Mouse (Mus musculus): ENCODE measurements around the gene Cbx8.
A peak's percentile ranks its signal among the peaks of the same experiment; 100 is the strongest.

Cbx8 gene

DNA sequence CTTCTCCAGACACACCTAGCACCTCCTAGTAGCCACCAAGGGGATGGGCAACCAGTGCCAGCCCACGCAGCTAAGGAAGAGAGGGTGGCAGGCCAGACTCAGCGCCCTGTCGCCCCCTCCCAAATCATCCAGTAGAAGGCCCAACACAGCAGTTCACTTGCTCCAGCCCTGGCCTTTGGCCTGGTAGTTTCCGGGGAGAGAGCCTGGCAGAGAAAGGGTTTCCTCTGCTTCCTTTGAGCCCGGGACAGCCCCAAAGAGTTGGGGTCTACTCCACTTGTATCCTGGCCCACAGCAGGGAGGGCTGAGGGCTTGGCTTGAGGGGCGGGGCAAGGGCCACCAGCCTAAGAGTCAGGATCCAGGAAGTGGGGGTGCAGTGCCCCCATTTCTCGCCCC lies 38.7 kb upstream of the Cbx8 start:
- DNase-seq (ENCODE audit: low spot score in 2 of 2), result no peak

DNA sequence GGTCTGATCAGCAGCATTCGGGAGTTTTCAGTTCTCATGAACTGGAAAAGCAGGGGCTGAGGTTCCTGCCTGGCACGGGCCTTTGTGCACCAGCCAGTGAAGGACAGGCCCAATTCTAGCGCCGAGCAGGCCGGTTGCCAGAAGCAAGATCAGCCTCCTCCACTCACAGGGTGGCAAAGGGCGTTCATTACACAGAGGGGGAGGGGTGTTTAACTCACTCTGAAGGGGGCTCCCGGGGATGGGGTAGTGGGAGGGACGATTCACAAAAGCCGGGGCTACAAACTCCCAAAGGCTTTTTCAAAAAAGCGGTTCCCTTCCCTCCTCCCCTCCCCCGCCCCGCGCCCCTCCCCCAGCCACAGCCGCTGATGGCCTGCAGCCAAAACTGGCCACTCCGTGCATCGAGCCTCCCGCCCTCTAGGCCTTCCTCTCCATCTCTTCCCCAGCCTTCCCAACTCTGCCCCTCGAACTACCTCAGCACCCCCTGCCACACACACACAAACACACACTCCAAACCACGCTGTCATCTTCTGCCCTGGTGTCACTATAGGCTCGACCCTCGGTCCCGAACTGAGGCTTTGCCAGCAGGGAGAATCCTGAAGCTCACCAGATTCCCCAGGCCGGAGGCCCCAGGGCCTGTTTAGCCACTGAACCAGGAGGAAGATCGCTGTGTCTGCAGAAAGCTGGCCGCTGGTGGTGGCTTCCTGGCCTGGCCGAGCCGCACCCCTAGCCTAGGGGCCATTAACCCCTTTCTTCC lies 38.1 kb upstream of the Cbx8 start:
- no peak for DNase-seq (ENCODE audit: low spot score in 2 of 2)

DNA sequence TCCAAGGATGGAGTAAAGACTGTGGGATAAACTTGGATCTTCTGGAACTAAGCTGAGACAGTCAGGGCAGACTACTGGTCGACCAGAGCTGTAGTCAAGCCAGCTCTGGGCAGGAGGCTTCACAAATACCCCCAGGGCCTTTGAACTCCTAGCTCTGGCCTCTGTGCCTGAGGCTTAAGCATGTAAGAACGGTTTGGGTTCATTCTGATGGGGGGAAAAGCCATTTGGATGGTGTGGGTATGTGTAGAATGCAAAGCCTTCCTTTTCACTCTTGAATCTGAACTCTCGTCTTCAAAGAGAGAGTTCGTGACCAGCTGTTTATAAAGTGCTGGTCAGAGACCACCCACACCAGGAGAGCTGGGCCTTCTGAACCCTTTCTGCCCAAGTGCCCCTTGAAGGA lies 37.0 kb upstream of the Cbx8 start:
- no peak for DNase-seq (ENCODE audit: low spot score in 2 of 2)

DNA sequence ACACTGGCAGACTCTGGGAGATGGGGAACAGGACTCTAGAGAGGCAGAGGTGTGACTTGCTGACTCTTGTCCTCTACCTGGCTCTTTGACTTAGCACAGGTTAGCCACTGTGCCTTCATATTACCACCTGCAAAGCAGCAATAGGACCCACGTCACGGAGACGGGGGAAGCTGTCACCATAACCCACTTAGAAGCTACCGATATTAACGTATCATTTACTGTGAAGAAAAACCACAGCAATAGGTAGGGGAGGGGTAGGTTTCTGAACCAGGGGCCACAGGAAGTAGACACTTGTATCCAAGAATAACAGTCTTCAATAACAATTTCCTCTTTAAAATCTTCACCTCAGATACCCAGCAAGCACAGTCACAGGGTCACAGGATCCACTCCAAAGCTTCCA lies 35.0 kb upstream of the Cbx8 start:
- DNase-seq (ENCODE audit: low spot score in 2 of 2), result no peak

DNA sequence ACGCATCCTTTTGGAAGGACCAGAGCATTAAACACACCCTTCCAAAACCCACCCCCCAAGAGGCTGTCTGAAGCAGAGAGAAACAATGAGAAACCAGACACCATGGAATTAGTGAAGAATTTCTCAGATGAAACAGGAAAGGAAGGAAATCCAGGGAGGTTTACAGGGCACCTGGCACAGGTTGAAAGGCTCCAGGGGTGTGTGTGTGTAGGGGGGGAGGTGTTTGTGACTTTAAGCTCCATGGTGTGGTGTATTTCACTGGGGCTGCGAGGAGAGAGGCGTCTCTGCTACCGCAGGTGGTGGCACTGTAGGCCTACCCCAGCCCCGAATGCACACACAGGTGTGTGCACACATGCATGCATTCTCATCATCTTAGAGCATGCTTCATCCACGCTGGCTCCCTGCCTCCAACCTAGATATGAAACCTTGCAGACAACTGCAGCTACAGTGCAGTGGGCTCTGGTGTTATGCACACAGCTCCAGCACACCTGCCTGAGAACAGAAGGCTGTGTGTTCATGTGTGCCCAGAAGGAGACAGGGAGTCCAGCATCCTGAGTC lies 33.2 kb upstream of the Cbx8 start:
- no peak for DNase-seq (ENCODE audit: low spot score in 2 of 2)

DNA sequence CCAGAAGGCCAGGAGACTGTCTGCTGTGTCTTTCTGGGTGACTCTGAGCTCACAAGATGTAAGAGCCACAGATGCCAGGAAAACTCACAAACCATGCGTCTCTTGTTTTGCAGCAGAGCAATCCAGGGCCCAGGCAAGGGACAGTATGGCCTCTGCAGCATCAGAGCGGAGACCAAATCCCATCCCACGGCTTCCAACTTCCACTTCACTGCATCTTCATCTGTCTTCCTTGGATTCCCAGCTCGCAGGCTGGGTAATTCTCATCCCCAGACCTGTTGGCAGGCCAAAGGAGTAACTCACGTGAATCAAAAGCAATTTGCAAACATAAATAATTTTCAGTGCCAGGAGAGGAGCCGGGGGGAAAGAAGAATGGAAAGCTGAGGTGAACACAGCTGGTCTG lies 32.2 kb upstream of the Cbx8 start:
- no peak for DNase-seq (ENCODE audit: low spot score in 2 of 2)

DNA sequence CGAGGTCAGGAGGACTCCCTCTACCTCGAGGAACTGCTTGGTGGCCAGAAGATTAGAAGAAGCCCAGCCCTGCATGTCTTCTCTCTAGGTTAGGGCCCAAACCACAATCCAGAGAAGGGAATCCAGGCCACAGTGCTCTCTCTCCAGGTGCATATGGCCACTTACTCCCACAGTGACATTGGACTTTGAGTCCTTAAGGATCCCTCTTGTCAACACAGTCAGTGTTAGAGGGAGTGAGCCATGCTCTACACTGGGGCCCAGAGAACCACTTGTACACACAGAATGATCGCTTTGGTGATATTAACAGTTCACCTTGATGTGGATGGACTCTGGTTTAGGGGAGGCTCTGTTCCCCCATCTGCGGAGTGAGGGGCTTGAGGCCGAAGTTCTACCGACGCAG lies 31.5 kb upstream of the Cbx8 start:
- DNase-seq (ENCODE audit: low spot score in 2 of 2), result no peak

DNA sequence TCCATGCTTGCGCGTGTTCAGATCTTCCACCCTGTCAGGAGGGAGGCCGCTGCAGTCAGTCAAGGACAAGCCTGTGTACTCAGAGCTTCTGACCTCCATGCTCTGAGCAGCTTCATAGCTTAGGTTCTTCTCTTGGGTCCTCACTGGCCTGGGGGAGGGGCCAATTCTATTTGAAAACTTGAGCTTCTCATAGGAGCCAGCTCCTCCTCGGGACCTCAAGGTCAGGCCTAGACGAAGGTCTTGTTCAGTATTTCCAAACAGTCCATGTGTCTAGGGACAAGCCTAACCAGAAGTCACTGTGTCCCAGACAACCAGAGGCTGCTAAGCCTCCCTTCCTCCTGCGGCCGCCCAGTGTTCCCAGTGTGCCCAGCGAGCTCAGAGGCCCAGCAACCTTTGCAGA lies 26.1 kb upstream of the Cbx8 start:
- no peak for DNase-seq (ENCODE audit: low spot score in 2 of 2)

DNA sequence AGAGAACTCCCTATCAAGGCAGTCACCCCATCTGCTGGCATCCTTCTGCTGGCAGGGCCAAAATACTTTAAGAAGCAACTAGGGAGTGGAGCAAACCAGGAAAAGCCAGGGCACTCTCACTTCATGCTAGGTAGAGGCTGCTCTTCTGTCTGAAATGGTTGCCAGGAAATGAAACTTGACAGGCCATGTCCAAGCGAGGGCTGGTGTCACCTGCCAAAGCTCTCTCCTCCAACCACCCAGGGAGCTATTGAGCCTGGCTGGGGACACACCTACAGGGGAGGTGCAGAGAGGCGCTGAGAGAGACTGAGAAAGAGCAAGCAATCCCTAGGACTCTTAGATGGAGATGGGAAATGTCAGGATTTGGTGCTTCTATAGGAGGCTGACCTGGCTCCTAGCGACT lies 18.5 kb upstream of the Cbx8 start:
- no peak for DNase-seq (ENCODE audit: low spot score in 2 of 2)

DNA sequence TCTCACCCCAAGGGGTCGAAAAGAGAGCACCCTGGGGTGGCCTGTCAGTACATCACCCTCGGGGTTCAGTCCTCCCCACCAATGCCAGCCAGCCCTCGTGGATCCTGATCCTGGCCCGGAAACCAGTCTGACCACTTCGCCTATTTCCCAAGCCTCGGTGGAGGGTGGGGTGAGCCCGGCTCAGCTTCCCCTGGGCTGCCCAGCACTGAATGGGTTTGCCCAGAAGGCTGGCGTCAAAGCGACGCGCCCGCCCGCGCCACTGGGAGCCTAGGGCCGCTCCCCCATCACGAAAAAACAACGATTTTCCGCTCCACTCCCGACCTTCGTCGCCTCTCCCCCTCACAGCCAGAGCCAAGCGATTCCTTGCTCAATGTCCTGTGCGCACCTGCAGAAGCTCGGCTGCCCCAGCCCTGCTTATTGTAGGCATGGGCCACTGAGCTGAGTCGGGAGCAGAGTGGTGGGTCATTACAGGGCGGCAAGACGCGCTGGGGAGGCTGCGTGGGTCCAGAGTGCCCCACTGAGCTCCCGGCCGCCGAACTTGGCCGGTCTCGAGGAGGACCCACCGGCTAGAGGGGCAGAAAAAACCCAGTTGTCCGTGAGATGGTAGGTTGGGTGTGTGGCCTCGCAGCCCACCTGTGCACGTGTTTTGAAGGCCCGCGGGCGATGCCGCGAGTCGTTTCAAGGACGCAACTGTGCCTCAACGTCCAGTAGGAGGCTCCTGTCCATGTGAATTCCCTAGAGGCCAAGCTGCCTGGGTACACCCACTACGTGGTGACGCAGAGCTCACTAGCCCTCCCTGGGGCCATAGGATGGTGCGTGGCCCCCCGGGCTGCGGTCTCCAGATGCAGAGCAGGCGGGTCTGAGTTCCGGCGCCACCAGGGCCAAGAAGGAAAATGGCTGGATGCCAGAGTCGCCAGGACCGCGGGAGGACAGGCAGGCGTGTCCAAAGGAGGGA lies 17.5 kb upstream of the Cbx8 start:
- peak in 1 of 2 experiments; percentile 11 for DNase-seq (ENCODE audit: low spot score in 2 of 2)

DNA sequence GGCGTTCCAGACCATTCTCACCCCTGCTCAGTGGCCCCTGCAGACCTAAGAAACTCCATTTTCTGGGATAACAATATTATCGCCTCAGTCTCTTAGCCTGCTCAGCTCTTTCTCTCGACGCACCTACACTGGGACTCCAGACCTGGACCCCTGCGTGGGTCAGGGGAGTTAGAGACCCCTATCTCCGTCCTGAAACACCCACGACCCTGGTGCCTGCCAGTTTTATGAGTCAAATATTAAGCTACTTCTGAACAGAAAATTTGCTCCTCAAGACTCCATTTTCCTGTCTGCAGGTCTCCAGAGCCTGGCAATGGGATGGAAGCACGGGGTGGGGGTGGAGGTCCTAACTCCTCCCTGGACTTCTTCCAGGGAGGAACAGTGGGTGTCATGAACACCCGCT lies 16.5 kb upstream of the Cbx8 start:
- no peak for DNase-seq (ENCODE audit: low spot score in 2 of 2)

DNA sequence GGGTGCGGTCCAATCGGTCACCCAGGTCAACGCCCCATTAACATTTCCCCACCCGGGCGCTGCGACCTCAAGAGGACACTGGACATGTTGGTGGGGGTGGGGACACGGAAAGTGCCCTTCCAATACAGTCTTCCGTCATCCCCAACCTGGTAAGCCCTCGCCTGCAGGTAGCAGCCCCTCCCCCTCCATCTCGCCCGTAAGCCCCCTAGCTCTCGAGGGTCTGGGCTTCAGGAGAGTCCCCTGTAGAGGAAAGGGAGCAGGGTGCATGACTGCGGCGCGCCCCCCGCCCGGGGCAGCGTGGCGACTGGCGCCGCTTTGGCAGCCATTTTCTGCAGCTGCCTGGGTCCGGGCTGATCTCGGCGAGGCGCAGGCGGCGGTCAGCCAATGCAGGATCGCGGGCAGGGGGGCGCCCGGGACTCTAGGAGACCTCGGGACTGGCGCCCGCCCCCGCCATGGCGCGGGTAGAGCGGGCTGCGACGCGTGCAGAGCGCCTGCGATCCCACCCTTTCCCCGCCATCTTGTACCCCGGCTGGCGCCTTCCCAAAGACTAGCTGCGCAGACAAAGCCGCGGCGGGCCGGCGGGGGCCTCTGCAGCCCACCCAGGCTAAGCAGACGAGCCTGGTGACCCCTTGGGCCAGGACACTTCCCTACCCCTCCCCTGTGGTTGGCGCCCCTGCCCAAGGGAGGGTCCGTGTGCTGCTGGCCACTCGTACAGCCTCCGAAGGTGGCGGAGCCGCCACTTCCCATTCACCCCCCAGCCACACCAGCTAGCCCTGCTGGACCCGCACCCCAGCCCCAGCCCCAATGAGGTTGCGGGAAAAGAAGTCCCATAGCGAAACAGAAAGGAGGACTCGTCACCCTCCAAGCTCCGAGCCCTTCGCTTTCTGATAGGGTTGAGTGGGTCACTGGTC lies 15.8 kb upstream of the Cbx8 start:
- DNase-seq (ENCODE audit: low spot score in 2 of 2), result peak in 1 of 2 experiments; percentile 44

DNA sequence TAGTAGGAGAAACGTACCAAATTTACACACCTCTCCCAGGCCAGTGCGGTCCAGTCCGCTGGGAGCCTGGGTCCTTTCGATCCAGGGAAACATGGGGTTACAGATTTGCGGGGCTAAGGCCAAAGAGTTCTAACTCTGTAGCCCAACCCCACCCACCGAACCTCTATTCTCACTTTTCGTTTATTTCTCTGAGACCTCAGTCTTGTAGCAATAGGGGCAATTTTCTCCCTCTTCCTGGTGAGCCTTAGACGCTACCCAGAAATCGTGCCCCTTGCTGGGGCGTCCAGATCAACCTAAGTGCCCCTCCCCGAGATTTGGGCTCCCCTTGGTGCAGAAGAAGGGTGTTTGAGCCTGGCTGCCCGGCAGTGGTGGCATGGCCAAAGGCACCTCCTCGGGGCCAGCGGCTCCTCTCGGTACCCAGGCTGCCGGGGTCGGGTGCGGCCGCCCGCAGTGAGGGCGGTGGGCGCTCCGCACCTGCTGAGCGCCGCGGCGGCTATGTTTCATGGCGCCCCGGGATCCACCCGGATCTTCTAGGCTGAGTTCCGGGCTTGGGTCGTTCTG lies 14.9 kb upstream of the Cbx8 start:
- peak in 1 of 2 experiments; percentile 18 for DNase-seq (ENCODE audit: low spot score in 2 of 2)

DNA sequence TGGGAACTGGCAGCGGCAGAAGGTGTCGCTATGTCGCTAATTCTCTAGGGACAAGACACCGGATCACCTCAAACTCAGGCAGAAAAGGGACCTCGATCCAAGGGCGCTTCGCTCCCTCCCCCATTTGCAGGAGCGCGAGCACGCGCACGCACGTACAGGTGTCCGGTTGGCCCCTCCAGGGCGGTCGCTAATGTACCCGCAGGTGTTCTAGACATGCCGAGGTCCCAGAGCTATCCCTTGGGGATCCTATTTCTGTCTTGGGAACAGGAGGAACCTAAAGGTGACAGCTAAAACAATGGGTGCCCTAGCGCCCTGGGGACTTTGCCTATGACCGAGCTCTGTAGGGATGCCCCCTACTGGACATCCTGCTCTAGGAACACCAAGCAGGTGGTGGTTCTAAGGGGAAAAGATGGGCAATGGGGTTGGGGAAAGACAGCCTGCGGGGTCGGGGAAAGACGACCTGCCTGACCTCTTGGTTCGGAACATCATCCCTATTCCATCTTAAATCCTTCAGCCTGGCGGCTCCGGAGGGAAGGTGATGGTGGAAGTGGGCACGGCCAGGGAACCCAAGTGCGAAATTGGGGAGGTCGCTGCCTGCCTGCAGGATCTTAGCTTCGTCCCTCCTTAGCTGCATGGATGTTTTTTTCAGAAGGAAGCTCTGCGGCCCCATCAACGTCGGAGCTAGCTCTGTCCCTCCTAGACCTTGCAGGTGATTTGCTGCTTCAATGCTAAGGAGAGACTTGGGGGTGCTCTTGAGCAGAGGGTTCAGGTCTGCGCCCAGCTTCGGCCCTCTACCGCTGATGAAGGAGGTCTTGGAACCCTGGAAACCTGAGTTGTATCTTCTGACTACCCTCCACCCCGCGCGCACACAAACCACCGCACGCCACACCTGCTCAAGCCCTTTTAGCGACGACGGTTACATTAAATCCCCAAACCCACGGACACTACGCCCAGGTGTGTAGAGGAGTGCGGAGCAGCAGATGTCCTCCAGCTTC lies 13.9 kb upstream of the Cbx8 start:
- DNase-seq (ENCODE audit: low spot score in 2 of 2), result peak in 1 of 2 experiments; percentile 59

DNA sequence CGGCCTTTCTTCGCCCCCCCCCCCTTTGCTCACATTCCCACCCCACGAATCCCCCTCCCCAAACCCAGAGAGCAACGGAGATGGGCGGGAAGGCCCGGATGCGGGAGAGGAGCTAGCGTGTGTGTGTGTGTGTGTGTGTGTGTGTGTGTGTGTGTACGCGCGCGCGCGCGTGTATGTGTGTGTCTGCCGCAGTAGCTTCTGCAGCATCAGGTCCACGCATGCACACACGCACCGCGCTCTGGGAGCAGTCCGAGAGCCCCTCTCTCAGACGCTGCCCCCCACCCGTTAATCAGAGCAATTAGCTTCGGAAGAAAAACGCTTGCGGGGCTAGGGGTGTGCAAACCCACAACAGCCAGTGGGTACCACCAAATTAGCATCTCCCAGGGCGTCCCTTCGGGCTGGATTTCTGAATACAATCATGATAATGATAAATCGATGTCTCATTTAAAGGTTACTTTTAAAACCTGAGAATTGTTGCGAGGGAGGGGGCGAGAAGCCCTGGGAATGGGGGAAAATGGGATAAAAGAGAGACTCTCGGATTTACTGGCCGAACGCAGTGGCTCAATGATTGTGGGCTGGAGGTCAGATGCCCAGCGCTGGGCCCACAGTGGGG lies 13.1 kb upstream of the Cbx8 start:
- no peak for DNase-seq (ENCODE audit: low spot score in 2 of 2)

DNA sequence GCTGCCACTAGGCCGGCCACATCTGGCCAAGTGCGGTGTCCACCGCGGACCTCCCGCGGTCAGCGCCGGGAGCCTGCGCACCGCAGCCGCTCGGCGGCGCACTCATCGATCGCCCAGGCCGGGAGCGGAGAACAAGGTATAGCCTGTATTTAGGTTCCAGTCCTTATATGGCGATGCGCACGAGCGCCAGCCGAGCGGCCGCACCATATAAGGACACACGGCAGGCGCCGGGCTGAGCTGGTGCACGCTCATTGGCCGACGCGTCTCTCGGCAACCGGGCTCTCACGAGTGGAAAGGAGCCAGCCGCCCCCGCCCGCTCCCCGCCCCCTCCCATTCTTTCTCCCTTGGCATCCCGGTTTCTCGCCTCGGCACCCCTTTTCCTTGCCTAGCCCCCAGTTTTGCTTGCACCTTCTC lies 12.5 kb upstream of the Cbx8 start:
- DNase-seq (ENCODE audit: low spot score in 2 of 2), result peak; percentile 80 to 82

DNA sequence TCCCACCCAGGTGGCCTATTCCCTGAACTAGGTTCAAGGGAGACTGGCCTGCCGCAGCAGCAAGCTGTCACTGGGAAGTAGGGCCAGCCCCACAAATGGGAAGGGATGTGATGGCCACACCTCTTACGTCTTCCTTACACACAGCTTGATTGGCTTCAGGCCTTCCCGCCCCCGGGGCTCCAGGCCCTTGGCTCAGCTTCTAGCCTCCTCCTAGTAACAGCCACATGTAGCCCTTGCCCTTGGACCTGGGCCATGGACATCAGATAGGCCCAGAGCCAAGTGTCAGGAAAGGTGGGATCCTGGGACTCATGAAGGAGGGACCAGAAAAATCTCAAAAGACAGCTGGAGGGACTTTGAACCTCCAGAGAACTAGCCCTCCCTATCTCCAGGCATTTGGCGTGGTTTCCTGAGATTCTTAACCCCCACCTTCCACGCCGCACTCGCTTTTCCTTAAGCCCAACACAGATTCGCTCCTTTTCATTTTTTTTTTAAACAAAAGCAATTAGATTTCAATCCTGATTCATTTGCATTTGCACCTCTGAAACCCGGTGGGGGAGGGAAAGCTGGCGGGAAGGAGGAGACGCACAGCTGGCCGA lies 12.0 kb upstream of the Cbx8 start:
- DNase-seq (ENCODE audit: low spot score in 2 of 2), result no peak

DNA sequence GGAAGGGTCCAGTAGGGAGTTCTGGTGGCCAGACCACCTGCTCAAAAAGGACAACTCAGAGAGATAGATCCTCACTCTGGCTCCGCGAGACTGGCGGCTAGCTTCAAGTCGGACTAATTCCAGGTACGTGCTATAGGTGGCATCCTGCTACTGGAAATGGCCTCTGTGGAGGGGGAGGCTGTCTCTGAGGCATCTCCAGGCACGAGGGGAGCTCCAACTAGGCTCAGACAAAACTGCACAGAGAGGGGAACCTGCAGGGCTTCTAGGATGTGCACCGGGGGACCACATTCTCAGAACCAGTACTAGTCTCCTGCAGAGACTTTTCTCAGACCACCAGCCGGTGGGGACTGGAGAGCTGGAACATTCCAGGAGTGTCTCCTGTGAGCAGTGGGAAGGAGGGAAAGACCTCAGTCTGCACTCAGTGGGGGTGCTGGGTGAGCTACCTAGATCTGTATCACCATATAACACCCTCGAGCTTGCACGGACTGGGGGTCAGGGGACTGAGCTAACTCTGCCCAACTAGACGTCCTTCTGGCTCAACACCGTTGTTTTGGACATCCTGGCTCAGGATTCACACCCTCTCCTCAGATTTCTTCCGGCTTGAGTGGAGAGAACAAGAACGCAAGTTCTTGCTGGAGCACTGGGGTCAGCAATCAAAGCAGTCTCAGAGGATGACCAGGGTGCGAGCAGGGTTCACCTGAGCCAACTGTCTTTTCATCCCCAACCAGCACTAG lies 11.3 kb upstream of the Cbx8 start:
- peak; percentile 43 to 59 for DNase-seq (ENCODE audit: low spot score in 2 of 2)

Data from thymus, postnatal 10 days (tissue).